Mouse (Mus musculus) lung, postnatal 0 days (tissue): ENCODE measurements around the gene Pank4. TPM values are rescaled to one million over a fixed set of nuclear protein-coding genes. Genes with fewer than 3 reads are reported as not detected.

ENCODE experiments used
- ATAC-seq: fragments of 200-750 bp; cut with Nextera tagmentation; 2 replicates; pipeline ENCODE4 v1.8.0; 2017; ENCODE audit warnings: moderate library complexity
- DNase-seq: peaks from one replicate; pipeline ENCODE4 v3.0.0-alpha.2; 2016; ENCODE audit warnings: low spot score
- H3K27ac ChIP-seq: fragments of 300-500 bp; sonication (generic); 2 replicates; pipeline ENCODE4 v1.5.1; 2014; ENCODE audit warnings: antibody characterized with exemption, mild to moderate bottlenecking, low read length, mixed read lengths
- H3K27me3 ChIP-seq: fragments of 300-500 bp; sonication (generic); replicated peaks from 2 replicates; pipeline ENCODE4 v1.6.1; 2014; ENCODE audit warnings: low read length, mixed read lengths; ENCODE audit not compliant: insufficient read depth
- H3K36me3 ChIP-seq: fragments of 300-500 bp; sonication (generic); 2 replicates; pipeline ENCODE4 v1.6.1; 2014; ENCODE audit warnings: low read length, mixed read lengths; ENCODE audit not compliant: insufficient read depth
- H3K4me1 ChIP-seq: fragments of 300-500 bp; sonication (generic); 2 replicates; pipeline ENCODE4 v1.6.1; 2014; ENCODE audit warnings: antibody characterized with exemption, low read depth, low read length, mixed read lengths; ENCODE audit not compliant: insufficient read depth
- H3K4me2 ChIP-seq: fragments of 300-500 bp; sonication (generic); replicated peaks from 2 replicates; pipeline ENCODE4 v1.6.1; 2014; ENCODE audit warnings: low read depth, mild to moderate bottlenecking, low read length, moderate library complexity, mixed read lengths
- H3K4me3 ChIP-seq: fragments of 300-500 bp; sonication (generic); 2 replicates; pipeline ENCODE4 v1.5.1; 2014; ENCODE audit warnings: low read depth, low read length
- H3K9ac ChIP-seq: fragments of 300-500 bp; sonication (generic); replicated peaks from 2 replicates; pipeline ENCODE4 v1.6.1; 2014; ENCODE audit warnings: low read depth, mild to moderate bottlenecking
- H3K9me3 ChIP-seq: fragments of 300-500 bp; sonication (generic); 2 replicates; pipeline ENCODE4 v1.6.1; 2016; ENCODE audit warnings: low read length, mixed read lengths
- CTCF ChIP-seq: IDR thresholded peaks from 2 replicates; pipeline ENCODE4 v1.5.1; 2016; ENCODE audit warnings: antibody characterized with exemption, mild to moderate bottlenecking
- EP300 ChIP-seq: IDR thresholded peaks from 2 replicates; pipeline ENCODE4 v1.6.1; 2016; ENCODE audit warnings: antibody characterized with exemption, mild to moderate bottlenecking, control low read depth
- WGBS: fragments of 180-500 bp; shearing (Covaris S2); extraction: QIAGEN DNeasy Blood & Tissue Kit; methylation state at CpG from one replicate; pipeline ENCODE4 v1.1.7; 2014; 5-methylcytosine and 5-hydroxymethylcytosine counted together
- polyA plus RNA-seq: library from polyadenylated mRNA; unstranded; fragments of >200 nt; fragmentation: Nextera tagmentation; extraction: Ambion mirVana; gene quantifications from 2 replicates; pipeline ENCODE4 v1.2.1, GENCODE M21; 2015

Pank4 gene
- polyA plus RNA-seq, 1 experiment from 2014 or later = 20.5 TPM

DNA sequence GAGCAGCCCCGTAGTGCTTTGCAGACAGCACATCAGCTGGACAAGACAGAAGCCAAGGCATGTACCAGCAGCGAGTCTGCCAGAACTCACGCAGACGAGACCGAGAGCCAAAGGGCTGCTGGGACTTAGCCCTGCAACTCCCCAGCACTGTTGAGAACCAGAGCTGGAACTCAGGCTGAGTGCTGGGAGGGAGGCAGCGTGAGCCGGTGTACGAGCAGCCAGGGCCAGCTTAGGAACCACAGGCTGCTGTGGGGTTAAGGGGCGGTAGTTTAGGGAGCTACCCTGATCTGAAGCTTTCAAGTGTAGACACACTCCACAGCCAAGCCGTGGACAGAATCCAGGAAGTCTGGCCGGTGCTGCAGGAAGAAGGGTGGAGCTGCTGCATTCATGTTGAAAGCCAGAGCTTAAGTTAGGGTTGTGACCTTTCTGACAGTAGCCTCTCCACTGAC, 10.3 kb downstream of the Pank4 start:
- H3K9ac ChIP-seq = no peak overlapping the region
- TF ChIP-seq EP300 = no peak
- no peak for TF ChIP-seq CTCF
- no peak overlapping the region for H3K27ac ChIP-seq
- ATAC-seq (no peak), DNase-seq (no peak)
- peaks cover 78% of the 10 kb centered on the region for H3K36me3 ChIP-seq
- no peak overlapping the region for H3K4me2 ChIP-seq
- no peak overlapping the region for H3K4me3 ChIP-seq
- no peaks in the 10 kb centered on the region for H3K4me1 ChIP-seq
- no peaks in the 10 kb centered on the region for H3K9me3 ChIP-seq
- WGBS = 79% methylated on average over 11 of the region's 11 CpGs
- H3K27me3 ChIP-seq = no peaks in the 10 kb centered on the region

- Histone ChIP-seq H3K4me3 (no peak overlapping the region), H3K27ac (no peak overlapping the region), H3K27me3 (no peaks in the 10 kb centered on the region), H3K9ac (no peak overlapping the region), H3K4me1 (no peaks in the 10 kb centered on the region), H3K36me3 (peaks cover 46% of the 10 kb centered on the region), H3K4me2 (no peak overlapping the region), H3K9me3 (no peaks in the 10 kb centered on the region)
- ATAC-seq = no peak
- no peak for DNase-seq
- WGBS = 88% methylated on average over 4 of the region's 4 CpGs
- TF ChIP-seq CTCF (peak; percentile 66), EP300 (no peak)
Measured at GRCm38 (mm10) chr4:154980110-154980509, 16.2 kb downstream of the Pank4 start.

DNA sequence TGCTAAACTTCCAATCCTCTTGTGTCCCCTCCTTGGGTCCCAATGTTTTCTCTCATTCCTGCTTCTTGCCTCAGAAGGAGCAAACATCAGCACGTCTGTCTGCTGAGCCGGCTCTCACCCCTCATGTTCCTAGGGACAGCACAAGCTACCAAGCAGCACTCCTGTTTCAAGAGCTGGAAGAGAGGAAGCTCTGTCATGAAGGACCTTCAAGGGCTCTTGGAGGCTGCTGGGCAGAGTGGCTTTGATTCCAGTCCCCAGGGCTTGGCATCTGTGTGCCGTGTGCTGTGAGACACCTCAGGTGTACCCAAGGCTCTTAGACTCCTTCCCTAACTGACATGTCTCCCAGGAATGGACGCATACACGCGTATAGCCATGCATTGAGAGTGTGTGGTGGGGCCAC, 17.2 kb downstream of the Pank4 start:
- DNase-seq (peak; percentile 86), ATAC-seq (peak; percentile 85)
- Histone ChIP-seq H3K9me3 (no peaks in the 10 kb centered on the region), H3K4me2 (no peak overlapping the region), H3K27me3 (no peaks in the 10 kb centered on the region), H3K36me3 (peaks cover 37% of the 10 kb centered on the region), H3K9ac (no peak overlapping the region), H3K4me1 (no peaks in the 10 kb centered on the region), H3K27ac (no peak overlapping the region), H3K4me3 (no peak overlapping the region)
- TF ChIP-seq CTCF (no peak), EP300 (no peak)
- 61% methylated on average over 6 of the region's 6 CpGs for WGBS

DNA sequence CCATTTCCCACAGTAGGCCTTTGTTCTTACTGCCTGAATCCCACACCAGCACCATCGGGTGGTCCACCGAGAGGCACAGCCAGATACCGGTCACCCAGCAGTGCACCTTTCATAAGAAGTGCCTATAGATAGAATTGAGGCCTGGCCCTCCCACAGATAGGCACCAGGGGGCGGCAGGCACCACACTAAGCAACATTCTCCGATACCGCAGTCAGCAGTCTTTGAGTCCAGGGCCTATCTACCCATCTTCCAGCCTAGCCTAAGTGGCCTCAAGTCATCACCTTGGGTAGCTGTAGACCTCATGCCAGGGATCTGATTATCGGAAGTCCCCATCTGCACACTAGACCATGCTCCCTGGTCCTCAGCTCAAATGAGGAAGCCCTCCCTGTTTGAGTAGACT, 17.6 kb downstream of the Pank4 start:
- Histone ChIP-seq H3K9me3 (no peaks in the 10 kb centered on the region), H3K9ac (no peak overlapping the region), H3K4me3 (no peak overlapping the region), H3K27me3 (no peaks in the 10 kb centered on the region), H3K4me1 (no peaks in the 10 kb centered on the region), H3K36me3 (peaks cover 32% of the 10 kb centered on the region), H3K4me2 (no peak overlapping the region), H3K27ac (no peak overlapping the region)
- TF ChIP-seq EP300 (no peak), CTCF (peak; percentile 80)
- DNase-seq (peak; percentile 76), ATAC-seq (peak; percentile 63)
- WGBS = 41% methylated on average over 7 of the region's 7 CpGs

DNA sequence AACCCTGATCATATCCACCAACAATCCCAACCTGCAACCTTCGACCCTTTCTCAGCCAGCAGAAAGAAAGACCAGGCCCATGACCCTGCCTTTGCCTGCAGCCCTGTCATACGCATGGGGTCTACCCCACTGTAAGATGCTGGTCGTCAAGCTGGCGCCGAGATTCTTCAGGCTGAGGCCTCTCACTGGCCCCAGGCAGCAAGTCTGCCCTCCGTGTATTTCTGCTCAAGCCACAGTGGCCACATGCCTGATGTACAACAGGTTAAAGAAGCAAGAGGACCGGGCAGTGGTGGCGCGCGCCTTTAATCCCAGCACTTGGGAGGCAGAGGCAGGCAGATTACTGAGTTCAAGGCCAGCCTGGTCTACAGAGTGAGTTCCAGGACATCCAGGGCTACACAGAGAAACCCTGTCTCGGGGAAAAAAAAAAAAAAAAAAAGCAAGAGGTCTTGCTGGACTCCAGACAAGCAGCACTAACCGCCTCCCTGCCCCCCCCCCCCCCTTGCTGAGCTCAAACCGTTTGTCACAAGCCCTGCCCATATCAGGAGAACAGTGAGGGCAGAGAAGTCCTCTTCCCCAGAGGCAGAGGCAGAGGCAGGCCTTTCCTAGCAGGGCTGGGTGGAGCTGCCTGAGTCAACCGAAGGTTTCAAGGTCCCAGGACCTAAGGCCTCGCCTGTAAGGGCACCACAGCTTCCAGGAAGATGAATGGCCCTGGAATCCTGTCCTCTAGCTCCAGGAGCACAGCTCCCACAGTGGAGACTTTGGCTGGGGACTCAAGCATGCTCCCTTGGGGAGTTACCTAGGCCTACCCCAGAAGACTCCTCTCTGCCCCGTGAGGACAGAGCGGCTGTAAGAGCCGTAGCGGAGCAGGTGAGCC, 18.6 kb downstream of the Pank4 start:
- Histone ChIP-seq H3K4me2 (no peak overlapping the region), H3K9me3 (no peaks in the 10 kb centered on the region), H3K4me1 (no peaks in the 10 kb centered on the region), H3K36me3 (peaks cover 29% of the 10 kb centered on the region; the same call in 1 of the 2 replicates), H3K9ac (no peak overlapping the region), H3K4me3 (no peak overlapping the region), H3K27ac (no peak overlapping the region), H3K27me3 (no peaks in the 10 kb centered on the region)
- TF ChIP-seq EP300 (no peak), CTCF (no peak)
- DNase-seq (peak; percentile 22), ATAC-seq (no peak)
- 65% methylated on average over 19 of the region's 19 CpGs for WGBS

DNA sequence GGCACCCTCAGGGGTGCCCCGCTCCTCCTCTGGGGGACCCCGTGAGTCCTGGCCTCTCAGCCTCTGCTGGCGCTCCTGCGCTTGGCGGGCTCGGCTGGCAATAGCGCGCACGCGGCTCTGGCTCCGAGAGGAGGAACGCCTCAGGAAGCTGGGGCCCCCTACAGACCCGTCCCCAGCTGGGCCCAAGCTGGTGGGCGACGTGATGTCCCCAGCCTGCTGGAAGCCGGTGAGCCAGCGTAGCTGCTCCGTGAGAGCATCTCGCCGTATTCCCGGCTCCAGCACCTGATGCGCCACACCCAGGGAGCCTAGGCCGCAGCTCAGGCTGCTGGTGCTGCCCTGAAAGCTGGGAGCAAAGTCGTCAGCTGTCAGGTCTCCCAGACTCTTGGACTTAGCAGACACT, 19.8 kb downstream of the Pank4 start:
- H3K9ac ChIP-seq = no peak overlapping the region
- no peak for TF ChIP-seq EP300
- TF ChIP-seq CTCF = no peak
- H3K4me2 ChIP-seq = no peak overlapping the region
- H3K27me3 ChIP-seq = no peaks in the 10 kb centered on the region
- H3K9me3 ChIP-seq = no peaks in the 10 kb centered on the region
- ATAC-seq (no peak), DNase-seq (no peak)
- H3K4me1 ChIP-seq = no peaks in the 10 kb centered on the region
- WGBS = 50% methylated on average over 24 of the region's 24 CpGs
- no peak overlapping the region for H3K4me3 ChIP-seq
- H3K27ac ChIP-seq = no peak overlapping the region
- H3K36me3 ChIP-seq = peaks cover 17% of the 10 kb centered on the region; the same call in 1 of the 2 replicates
